In genomic region chr3:69874721-69875120, GRCm38 (mm10) we compare ENCODE assay signal across 29 mouse cellular contexts. TPM values are rescaled to one million over a fixed set of nuclear protein-coding genes. Genes with fewer than 3 reads are reported as not detected.
"Had no signal": no experiment of that assay in that cellular context is flagged by ENCODE, and none has a peak within 500 bp of the region (broad histone marks: within the 10 kb centered on the region; RNA-seq: fewer than 3 reads in every experiment).

No protein-coding gene starts in this region.

- H3K4me3 ChIP-seq: gastrocnemius, adult 2 months; heart, embryonic 13.5 days; heart, embryonic 15.5 days; hindbrain, embryonic 10.5 days; hindbrain, embryonic 12.5 days; intestine, embryonic 15.5 days; layer of hippocampus, adult 2 months; limb, embryonic 13.5 days; limb, embryonic 15.5 days; liver, embryonic 12.5 days had no signal

- H3K27ac ChIP-seq: gastrocnemius, adult 2 months; heart, embryonic 13.5 days; heart, embryonic 15.5 days; hindbrain, embryonic 10.5 days; hindbrain, embryonic 12.5 days; hindbrain, embryonic 14.5 days; intestine, embryonic 15.5 days; layer of hippocampus, adult 2 months; limb, embryonic 13.5 days; limb, embryonic 15.5 days; liver, embryonic 12.5 days; liver, embryonic 14.5 days had no signal

- H3K4me1 ChIP-seq: heart, embryonic 13.5 days; heart, embryonic 15.5 days; hindbrain, embryonic 10.5 days; hindbrain, embryonic 12.5 days; intestine, embryonic 15.5 days; limb, embryonic 13.5 days; limb, embryonic 15.5 days; liver, embryonic 12.5 days had no signal

- H3K27me3 ChIP-seq: heart, embryonic 13.5 days; heart, embryonic 15.5 days; hindbrain, embryonic 12.5 days; intestine, embryonic 15.5 days; limb, embryonic 13.5 days; limb, embryonic 15.5 days; liver, embryonic 12.5 days had no signal

- H3K9me3 ChIP-seq: heart, embryonic 13.5 days; heart, embryonic 15.5 days; hindbrain, embryonic 10.5 days; hindbrain, embryonic 12.5 days; intestine, embryonic 15.5 days; limb, embryonic 13.5 days; limb, embryonic 15.5 days; liver, embryonic 12.5 days had no signal

- H3K4me2 ChIP-seq: heart, embryonic 11.5 days; heart, embryonic 13.5 days; heart, embryonic 15.5 days; hindbrain, embryonic 12.5 days; hindbrain, embryonic 14.5 days; intestine, embryonic 15.5 days; limb, embryonic 13.5 days; limb, embryonic 15.5 days; liver, embryonic 12.5 days had no signal

- H3K9ac ChIP-seq: heart, embryonic 13.5 days; heart, embryonic 15.5 days; hindbrain, embryonic 12.5 days; hindbrain, embryonic 14.5 days; intestine, embryonic 15.5 days; limb, embryonic 13.5 days; limb, embryonic 15.5 days; liver, embryonic 12.5 days; liver, embryonic 14.5 days had no signal

- ATAC-seq: hindbrain, embryonic 16.5 days; inflammation-experienced regulatory T-cells, adult 6 months; intestine, embryonic 15.5 days; liver, embryonic 12.5 days had no signal

- H3K36me3 ChIP-seq: heart, embryonic 13.5 days; heart, embryonic 15.5 days; hindbrain, embryonic 10.5 days; hindbrain, embryonic 12.5 days; intestine, embryonic 15.5 days; limb, embryonic 13.5 days; limb, embryonic 15.5 days; liver, embryonic 12.5 days had no signal

- DNase-seq: gastrocnemius, adult 2 months; gastrocnemius, postnatal 14 days; gastrocnemius, postnatal 36 days; heart, adult 18-20 months; heart, postnatal 14 days; heart, postnatal 36 days; kidney, adult 18-20 months; kidney, adult 8-10 months; kidney, postnatal 10 days; kidney, postnatal 25 days; kidney, postnatal 4 days; left cerebral cortex, postnatal 4 days had no signal

RNA-seq across cellular contexts. Expression of gene Sptssb, which starts 15.0 kb away (rescaled TPM):
- total RNA-seq: gastrocnemius, adult 2 months; gastrocnemius, postnatal 14 days; gastrocnemius, postnatal 36 days; heart, adult 18-20 months; heart, adult 8-10 months; heart, postnatal 14 days; heart, postnatal 36 days had no signal
- polyA plus RNA-seq: gonadal fat pad, adult 2 months; heart, postnatal 0 days; inflammation-experienced regulatory T-cells, adult 6 months had no signal
